Mouse (Mus musculus) limb, embryonic 11.5 days (tissue): ENCODE data around the gene Fuz. TPM values are rescaled to one million over a fixed set of nuclear protein-coding genes. Genes with fewer than 3 reads are reported as not detected.
A peak's percentile ranks its signal among the peaks of the same experiment; 100 is the strongest.

Experiments
- ATAC-seq: fragments of 200-750 bp; cut with Nextera tagmentation; 2 replicates; pipeline ENCODE4 v1.8.0; 2017; ENCODE audit warnings: low read depth; ENCODE audit not compliant: insufficient number of reproducible peaks, low FRiP score, low TSS enrichment
- DNase-seq: peaks from one replicate; pipeline ENCODE4 v3.0.0-alpha.2; 2015; ENCODE audit warnings: low spot score
- H3K27ac ChIP-seq: fragments of 300-500 bp; sonication (generic); replicated peaks from 2 replicates; pipeline ENCODE4 v1.5.1; 2014; ENCODE audit warnings: low read depth, mild to moderate bottlenecking, low read length
- H3K27me3 ChIP-seq: fragments of 300-500 bp; sonication (generic); 2 replicates; pipeline ENCODE4 v1.6.1; 2014; ENCODE audit warnings: mild to moderate bottlenecking, low read length, mixed read lengths; ENCODE audit not compliant: control insufficient read depth, insufficient read depth
- H3K36me3 ChIP-seq: fragments of 300-500 bp; sonication (generic); 2 replicates; pipeline ENCODE4 v1.6.1; 2014; ENCODE audit warnings: mild to moderate bottlenecking, low read length, moderate library complexity, mixed read lengths; ENCODE audit not compliant: control insufficient read depth, insufficient read depth
- H3K4me1 ChIP-seq: fragments of 300-500 bp; sonication (generic); 2 replicates; pipeline ENCODE4 v1.6.1; 2014; ENCODE audit warnings: low read length, mixed read lengths; ENCODE audit not compliant: control insufficient read depth, insufficient read depth
- H3K4me2 ChIP-seq: fragments of 300-500 bp; sonication (generic); 2 replicates; pipeline ENCODE4 v1.6.1; 2014; ENCODE audit warnings: low read depth, mild to moderate bottlenecking, moderate library complexity; ENCODE audit not compliant: severe bottlenecking
- H3K4me3 ChIP-seq: fragments of 300-500 bp; sonication (generic); 2 replicates; pipeline ENCODE4 v1.5.1; 2014; ENCODE audit warnings: low read depth, low read length
- H3K9ac ChIP-seq: fragments of 300-500 bp; sonication (generic); 2 replicates; pipeline ENCODE4 v1.6.1; 2014; ENCODE audit warnings: mild to moderate bottlenecking, low read length
- H3K9me3 ChIP-seq: fragments of 300-500 bp; sonication (generic); 2 replicates; pipeline ENCODE4 v1.6.1; 2016; ENCODE audit warnings: low read length; ENCODE audit not compliant: control insufficient read depth
- WGBS: fragments of 180-500 bp; shearing (Covaris S2); extraction: QIAGEN DNeasy Blood & Tissue Kit; methylation state at CpG from one replicate; pipeline ENCODE4 v1.1.7; 2014; 5-methylcytosine and 5-hydroxymethylcytosine counted together
- polyA plus RNA-seq: library from polyadenylated mRNA; unstranded; fragments of >200 nt; fragmentation: Nextera tagmentation; extraction: Ambion mirVana; gene quantifications from 2 replicates; pipeline ENCODE4 v1.2.1, GENCODE M21; 2014

Fuz gene
- polyA plus RNA-seq, 1 experiment from 2014 or later: 16.0 TPM

DNA sequence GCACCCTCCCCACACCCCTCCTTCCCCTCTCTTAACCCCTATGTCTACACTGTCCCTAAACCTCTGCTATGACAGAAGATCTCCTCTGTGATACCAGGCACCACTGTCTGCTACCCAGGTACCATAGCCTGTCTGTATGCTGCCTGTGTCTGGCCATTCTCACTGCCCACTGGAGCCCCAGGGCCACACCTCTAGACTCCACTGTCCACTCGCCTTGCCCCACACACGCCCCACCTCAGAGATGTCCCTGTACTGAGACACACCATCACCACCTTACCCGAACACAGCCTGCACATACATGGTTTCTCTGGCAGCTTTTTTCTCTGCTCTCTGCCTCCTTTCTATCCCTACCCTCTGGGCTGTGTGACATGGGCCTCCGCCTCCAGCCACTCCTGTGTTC lies 21.0 kb downstream of the Fuz start:
- H3K4me2 ChIP-seq: no peak overlapping the region
- H3K27me3 ChIP-seq: no peaks in the 10 kb centered on the region
- no peaks in the 10 kb centered on the region for H3K9me3 ChIP-seq
- peaks cover 10% of the 10 kb centered on the region; the same call in 1 of the 2 replicates for H3K36me3 ChIP-seq
- H3K9ac ChIP-seq: no peak overlapping the region
- no peaks in the 10 kb centered on the region for H3K4me1 ChIP-seq
- DNase-seq (no peak), ATAC-seq (0 out of 2 replicates have a peak, but pooled peaks have one; percentile 21)
- 94% methylated on average over 4 of the region's 4 CpGs for WGBS
- no peak overlapping the region for H3K4me3 ChIP-seq
- H3K27ac ChIP-seq: no peak overlapping the region

DNA sequence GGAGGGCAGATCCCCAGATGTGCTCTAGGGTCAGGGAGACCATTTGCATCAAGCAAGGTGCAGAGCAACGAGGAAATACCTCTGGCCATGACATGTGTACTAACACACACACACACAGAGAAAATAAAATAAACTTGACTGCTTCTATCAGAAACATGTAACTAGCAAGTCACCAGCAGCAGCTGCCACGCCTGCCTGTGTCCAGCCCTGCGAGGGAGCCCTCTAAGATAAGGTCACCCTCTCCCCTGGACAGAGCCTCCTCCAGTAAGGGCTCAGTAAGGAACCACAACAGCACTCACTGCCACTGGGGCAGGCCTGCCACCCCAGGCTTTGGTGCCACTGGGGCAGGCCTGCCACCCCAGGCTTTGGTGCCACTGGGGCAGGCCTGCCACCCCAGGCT lies 22.3 kb downstream of the Fuz start:
- no peak for ATAC-seq
- no peaks in the 10 kb centered on the region for H3K4me1 ChIP-seq
- no peaks in the 10 kb centered on the region for H3K9me3 ChIP-seq
- no peak overlapping the region for H3K27ac ChIP-seq
- WGBS: 83% methylated on average over 3 of the region's 3 CpGs
- H3K27me3 ChIP-seq: no peaks in the 10 kb centered on the region
- H3K4me2 ChIP-seq: no peak overlapping the region
- no peak overlapping the region for H3K9ac ChIP-seq
- peaks cover 10% of the 10 kb centered on the region; the same call in 1 of the 2 replicates for H3K36me3 ChIP-seq
- no peak overlapping the region for H3K4me3 ChIP-seq
- DNase-seq: no peak

DNA sequence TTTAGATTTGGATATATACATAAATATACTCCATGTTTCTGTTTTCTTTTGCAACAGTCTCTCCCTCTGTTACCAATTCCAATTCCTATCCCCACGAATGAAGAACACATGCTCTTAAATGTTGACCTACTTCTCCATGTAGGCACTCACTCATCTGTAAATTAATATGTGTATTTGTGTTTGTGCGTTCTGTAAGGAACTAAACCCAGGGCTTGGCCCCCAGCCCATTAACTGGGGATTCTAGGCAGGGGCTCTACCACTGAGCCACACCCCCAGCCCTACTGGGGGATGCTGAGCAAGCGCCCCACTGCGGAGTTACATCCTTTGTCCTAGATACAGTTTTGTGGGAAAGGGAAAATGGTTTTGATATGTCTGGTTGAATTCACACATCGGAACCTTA lies 23.2 kb downstream of the Fuz start:
- peaks cover 10% of the 10 kb centered on the region; the same call in 1 of the 2 replicates for H3K36me3 ChIP-seq
- H3K9ac ChIP-seq: no peak overlapping the region
- 90% methylated on average over 5 of the region's 5 CpGs for WGBS
- H3K4me3 ChIP-seq: no peak overlapping the region
- H3K4me1 ChIP-seq: no peaks in the 10 kb centered on the region
- DNase-seq: no peak
- H3K4me2 ChIP-seq: no peak overlapping the region
- no peaks in the 10 kb centered on the region for H3K27me3 ChIP-seq
- H3K9me3 ChIP-seq: no peaks in the 10 kb centered on the region
- H3K27ac ChIP-seq: no peak overlapping the region
- ATAC-seq: no peak

DNA sequence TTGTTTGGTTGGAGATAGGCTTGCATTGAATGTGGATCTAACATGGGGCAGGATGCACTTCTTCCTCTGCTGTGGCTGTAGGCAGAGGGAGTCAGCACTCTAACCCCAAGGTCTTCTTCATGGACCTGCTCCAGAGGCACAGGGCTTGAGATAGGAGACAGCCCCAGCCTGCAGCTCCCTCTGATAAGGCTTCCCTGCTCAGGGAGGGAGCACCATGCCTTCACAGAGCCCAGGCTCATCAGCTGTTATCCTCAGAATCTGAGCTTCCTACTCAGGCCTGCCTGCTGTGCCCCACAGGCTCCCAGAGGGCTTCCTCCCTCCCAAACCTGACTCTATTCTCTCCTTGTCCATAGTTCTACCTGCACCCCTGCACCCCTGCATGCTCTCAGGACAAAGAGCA lies 26.7 kb downstream of the Fuz start:
- Histone ChIP-seq H3K9me3 (no peaks in the 10 kb centered on the region), H3K9ac (no peak overlapping the region), H3K27me3 (no peaks in the 10 kb centered on the region), H3K4me1 (no peaks in the 10 kb centered on the region), H3K36me3 (peaks cover 2% of the 10 kb centered on the region; the same call in 1 of the 2 replicates), H3K27ac (no peak overlapping the region), H3K4me3 (no peak overlapping the region), H3K4me2 (no peak overlapping the region)
- no peak for ATAC-seq
- DNase-seq: no peak

DNA sequence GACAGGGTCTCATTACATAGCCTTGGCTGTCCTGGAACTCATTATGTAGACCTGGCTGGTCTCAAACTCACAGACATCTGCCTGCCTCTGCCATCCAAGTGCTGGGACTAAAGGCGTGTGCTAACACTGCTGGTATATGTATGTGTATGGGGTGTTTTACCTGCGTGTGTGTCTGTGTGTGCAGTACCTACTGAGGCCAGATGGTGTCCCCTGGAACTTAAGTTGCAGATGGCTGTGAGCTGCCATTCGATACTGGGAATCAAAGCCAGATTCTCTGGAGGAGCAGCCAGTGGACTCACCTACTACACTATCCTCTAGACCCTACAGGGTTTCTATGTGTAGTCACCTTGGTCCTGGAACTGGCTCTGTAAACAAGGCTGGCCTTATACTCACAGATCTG lies 29.6 kb downstream of the Fuz start:
- 77% methylated on average over 3 of the region's 3 CpGs for WGBS
- Histone ChIP-seq H3K27ac (no peak overlapping the region), H3K4me3 (no peak overlapping the region), H3K9ac (no peak overlapping the region), H3K4me1 (peaks cover 10% of the 10 kb centered on the region; the same call in 1 of the 2 replicates), H3K36me3 (peaks cover 2% of the 10 kb centered on the region; the same call in 1 of the 2 replicates), H3K9me3 (no peaks in the 10 kb centered on the region), H3K27me3 (no peaks in the 10 kb centered on the region), H3K4me2 (no peak overlapping the region)
- ATAC-seq (no peak), DNase-seq (peak; percentile 42)

DNA sequence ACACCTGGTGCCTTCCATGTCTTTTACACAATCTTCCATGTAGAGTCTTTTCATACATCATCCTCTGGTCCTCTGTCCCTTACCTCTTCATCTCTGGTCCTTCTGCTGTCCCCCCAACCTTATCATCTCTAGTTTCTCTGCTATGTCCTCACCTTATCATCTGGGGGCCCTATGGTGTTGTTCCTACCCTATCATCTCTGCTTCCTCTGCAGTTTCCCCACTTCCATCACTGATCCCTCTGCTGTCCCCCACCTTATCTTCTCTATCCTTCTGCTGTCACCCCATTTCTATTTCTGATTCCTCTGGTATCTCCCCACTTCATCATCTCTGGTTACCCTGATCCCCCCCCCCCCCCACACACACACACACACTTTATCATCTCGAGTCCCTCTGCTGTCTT lies 32.7 kb downstream of the Fuz start:
- no peak for ATAC-seq
- no peak overlapping the region; the same call in 1 of the 2 replicates for H3K27ac ChIP-seq

DNA sequence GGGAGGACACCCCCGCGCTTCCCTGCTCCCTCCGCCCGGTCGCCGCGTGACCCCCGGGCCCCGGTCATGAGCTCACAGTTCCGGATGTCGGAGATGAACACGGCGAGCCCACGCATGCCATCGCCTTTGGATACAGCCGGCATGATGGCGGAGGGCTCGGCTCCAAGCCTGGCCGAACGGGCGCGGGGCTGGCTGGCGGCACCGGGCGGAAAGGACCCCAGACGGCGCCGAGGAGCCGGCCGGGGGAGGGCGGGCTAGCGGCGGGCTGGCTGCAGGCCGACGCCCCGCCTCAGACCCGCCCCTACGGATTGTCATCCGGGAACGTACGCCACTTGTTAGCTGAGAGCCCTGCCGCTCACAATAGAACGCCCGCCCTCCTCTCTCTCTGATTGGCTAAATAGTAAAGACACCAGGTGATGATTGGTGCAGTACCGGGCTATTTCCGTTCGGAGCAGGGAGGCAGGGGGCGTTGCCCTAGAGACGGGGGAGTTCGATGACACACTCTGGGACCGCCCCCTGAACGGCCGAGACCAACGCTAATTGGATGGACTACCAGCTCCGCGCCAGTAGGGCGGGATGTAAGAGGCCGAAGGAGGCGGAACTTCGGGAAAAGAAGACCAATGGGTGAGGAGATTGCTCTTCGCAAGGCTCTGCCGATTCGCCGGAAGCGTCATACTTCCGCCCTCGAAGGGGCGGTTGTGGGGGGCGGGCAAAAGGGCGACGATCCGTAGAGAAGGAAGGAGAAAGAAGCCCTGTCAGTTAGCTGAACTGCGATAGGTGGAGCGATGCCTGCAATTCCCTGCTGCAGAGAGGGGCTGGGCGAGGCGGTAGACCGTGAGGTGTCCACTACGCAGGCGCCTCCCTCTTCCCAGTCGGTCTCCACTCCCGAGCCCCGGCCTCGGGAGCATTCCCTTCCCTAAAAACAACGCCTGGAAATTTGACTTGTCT lies 33.6 kb downstream of the Fuz start, which contains the start of gene Ap2a1:
Gene Ap2a1, minus strand, starts transcription at position 293 of the 948 bp plus-strand sequence.
- H3K4me2 ChIP-seq: peak within 1 kb of the TSS; percentile 63
- H3K9me3 ChIP-seq: no peaks in the 10 kb centered on the region
- peak within 1 kb of the TSS; percentile 88 for H3K9ac ChIP-seq
- peak within 1 kb of the TSS; percentile 97 for H3K4me3 ChIP-seq
- DNase-seq (peak; percentile 99), ATAC-seq (peak; percentile 100)
- under 1% methylated on average over 84 of the region's 84 CpGs for WGBS
- peaks cover 11% of the 10 kb centered on the region; the same call in 1 of the 2 replicates for H3K4me1 ChIP-seq
- peaks cover 2% of the 10 kb centered on the region; the same call in 1 of the 2 replicates for H3K36me3 ChIP-seq
- no peaks in the 10 kb centered on the region for H3K27me3 ChIP-seq
- H3K27ac ChIP-seq: peak within 1 kb of the TSS; percentile 45

More for the DNA sequence above, 32.7 kb downstream of the Fuz start:
- H3K4me1 ChIP-seq: peaks cover 11% of the 10 kb centered on the region; the same call in 1 of the 2 replicates
- H3K9me3 ChIP-seq: no peaks in the 10 kb centered on the region
- H3K27me3 ChIP-seq: no peaks in the 10 kb centered on the region
- WGBS: 8% methylated on average over 1 of the region's 1 CpGs
- peak overlapping the region; percentile 97 for H3K4me3 ChIP-seq
- peaks cover 2% of the 10 kb centered on the region; the same call in 1 of the 2 replicates for H3K36me3 ChIP-seq
- no peak for DNase-seq
- peak overlapping the region; percentile 57 for H3K4me2 ChIP-seq
- H3K9ac ChIP-seq: peak overlapping the region; percentile 88

DNA sequence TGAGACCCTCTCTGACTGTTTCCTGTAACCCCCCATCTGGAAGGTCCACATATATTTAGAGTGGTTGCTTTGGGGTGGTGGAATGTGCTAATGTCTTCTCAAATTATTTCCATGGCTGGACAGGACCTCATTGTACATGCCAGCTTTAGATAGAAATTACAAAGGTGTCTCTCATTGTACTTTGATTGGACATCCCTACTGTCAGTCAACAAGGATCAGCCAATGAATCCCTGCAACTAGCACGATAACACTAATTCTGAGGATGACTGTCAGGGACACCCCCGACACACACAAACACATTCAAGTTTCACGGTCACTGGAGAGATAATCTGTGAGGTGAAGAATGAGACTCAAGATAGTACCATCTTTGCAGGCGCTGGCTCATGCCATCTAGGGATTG lies 42.8 kb downstream of the Fuz start:
- Histone ChIP-seq H3K4me1 (no peaks in the 10 kb centered on the region), H3K27ac (no peak overlapping the region), H3K4me2 (no peak overlapping the region), H3K9ac (no peak overlapping the region), H3K36me3 (no peaks in the 10 kb centered on the region), H3K4me3 (no peak overlapping the region), H3K9me3 (no peaks in the 10 kb centered on the region), H3K27me3 (no peaks in the 10 kb centered on the region)
- WGBS: 94% methylated on average over 4 of the region's 4 CpGs
- DNase-seq (no peak), ATAC-seq (no peak)
